Mouse (Mus musculus) lung, adult 2 months (tissue): ENCODE results near the gene Gtf2a2.

Experiments used
- CTCF ChIP-seq: fragments of 200-500 bp; IDR thresholded peaks from 2 replicates; pipeline ENCODE4 v1.5.1; 2011; ENCODE audit warnings: mild to moderate bottlenecking, low read length, control low read depth; ENCODE audit not compliant: insufficient read depth
- POLR2A ChIP-seq: fragments of 200-500 bp; IDR thresholded peaks from 2 replicates; pipeline ENCODE4 v1.6.1; 2011; ENCODE audit warnings: low read depth, mild to moderate bottlenecking, control low read depth, low read length, borderline replicate concordance; ENCODE audit errors: extremely low read depth

DNA sequence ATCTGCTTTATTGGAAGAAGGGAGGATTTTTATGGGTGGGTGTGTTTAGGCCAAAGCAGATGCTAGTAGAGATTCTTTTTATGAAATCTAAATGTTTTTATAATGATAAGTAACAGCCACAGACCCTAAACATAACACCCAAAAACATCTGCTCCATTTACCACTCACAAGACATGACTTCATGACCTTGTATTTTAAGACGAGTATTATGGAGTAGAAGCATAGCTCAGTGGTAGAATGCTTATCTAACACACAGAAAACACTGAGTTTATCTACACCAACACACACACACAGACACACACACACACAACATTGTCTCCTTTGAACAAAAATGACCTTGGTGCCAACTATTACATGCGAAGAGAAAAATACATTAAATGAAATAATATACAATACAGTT lies 32.5 kb downstream of the Gtf2a2 start:
- TF ChIP-seq CTCF (no peak), POLR2A (no peak)
